Mouse (Mus musculus): ENCODE data around the gene Slc25a44.

DNA sequence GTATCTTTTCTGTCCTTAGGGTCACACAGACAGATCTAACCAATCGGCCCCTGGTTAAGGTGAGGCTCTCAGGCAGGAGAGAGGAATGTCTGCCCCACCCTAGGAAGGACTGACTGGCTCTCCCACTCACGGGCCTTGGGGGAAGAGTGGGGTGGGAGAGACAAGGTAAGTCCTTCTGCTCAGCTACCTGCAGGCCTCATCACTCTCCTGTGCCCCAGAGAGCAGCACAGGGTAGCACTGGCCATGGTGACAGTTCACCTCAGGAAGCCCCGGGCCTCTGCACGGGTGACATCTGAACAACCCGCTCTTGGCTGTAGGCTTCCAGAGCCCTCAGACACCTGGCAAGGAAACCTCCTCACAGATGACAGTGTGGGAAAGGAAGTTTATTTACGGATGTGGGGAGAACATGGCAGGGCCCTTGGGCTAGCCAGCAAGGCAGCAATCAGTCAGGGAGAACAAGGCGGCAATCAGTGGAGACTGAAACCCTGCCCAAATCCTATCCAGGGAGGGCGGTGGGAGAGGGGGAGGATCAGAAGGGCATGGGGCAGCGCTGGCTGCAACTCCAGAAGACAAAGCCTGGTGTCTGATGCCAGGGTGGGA, 31.1 kb downstream of the Slc25a44 start:
- TF ChIP-seq GATA1 (IDR thresholded peaks at IDR 0.05; ENCODE audit: low read length) (no peak), TAL1 (IDR thresholded peaks at IDR 0.05; ENCODE audit: low read length) (no peak)
